Mouse (Mus musculus) hindbrain, embryonic 12.5 days (tissue): ENCODE results near the gene Depp1. TPM values are rescaled to one million over a fixed set of nuclear protein-coding genes. Genes with fewer than 3 reads are reported as not detected.

ENCODE experiments used
- ATAC-seq: fragments of 200-750 bp; cut with Nextera tagmentation; 2 replicates; pipeline ENCODE4 v1.8.0; 2017; ENCODE audit warnings: moderate TSS enrichment; ENCODE audit not compliant: low FRiP score
- H3K27ac ChIP-seq: fragments of 300-500 bp; sonication (generic); 2 replicates; pipeline ENCODE4 v1.5.1; 2016; ENCODE audit warnings: mild to moderate bottlenecking
- H3K27me3 ChIP-seq: fragments of 300-500 bp; sonication (generic); 2 replicates; pipeline ENCODE4 v1.6.1; 2016; ENCODE audit warnings: mild to moderate bottlenecking
- H3K36me3 ChIP-seq: fragments of 300-500 bp; sonication (generic); 2 replicates; pipeline ENCODE4 v1.6.1; 2016; ENCODE audit warnings: mild to moderate bottlenecking
- H3K4me1 ChIP-seq: fragments of 300-500 bp; sonication (generic); 2 replicates; pipeline ENCODE4 v1.6.1; 2016
- H3K4me2 ChIP-seq: fragments of 300-500 bp; sonication (generic); replicated peaks from 2 replicates; pipeline ENCODE4 v1.6.1; 2016; ENCODE audit warnings: mild to moderate bottlenecking
- H3K4me3 ChIP-seq: fragments of 300-500 bp; sonication (generic); 2 replicates; pipeline ENCODE4 v1.5.1; 2016; ENCODE audit warnings: mild to moderate bottlenecking
- H3K9ac ChIP-seq: fragments of 300-500 bp; sonication (generic); 2 replicates; pipeline ENCODE4 v1.6.1; 2016; ENCODE audit warnings: mild to moderate bottlenecking, moderate library complexity
- H3K9me3 ChIP-seq: fragments of 300-500 bp; sonication (generic); replicated peaks from 2 replicates; pipeline ENCODE4 v1.6.1; 2016; ENCODE audit warnings: mild to moderate bottlenecking
- WGBS: fragments of 180-500 bp; shearing (Covaris S2); methylation state at CpG from one replicate; pipeline ENCODE4 v1.1.7; 2016; 5-methylcytosine and 5-hydroxymethylcytosine counted together
- polyA plus RNA-seq: library from polyadenylated mRNA; unstranded; fragments of >200 nt; fragmentation: Nextera tagmentation; extraction: Ambion mirVana; gene quantifications from 2 replicates; pipeline ENCODE4 v1.2.1, GENCODE M21; 2016

Depp1 gene
- polyA plus RNA-seq, 1 experiment from 2014 or later: 9.7 TPM

DNA sequence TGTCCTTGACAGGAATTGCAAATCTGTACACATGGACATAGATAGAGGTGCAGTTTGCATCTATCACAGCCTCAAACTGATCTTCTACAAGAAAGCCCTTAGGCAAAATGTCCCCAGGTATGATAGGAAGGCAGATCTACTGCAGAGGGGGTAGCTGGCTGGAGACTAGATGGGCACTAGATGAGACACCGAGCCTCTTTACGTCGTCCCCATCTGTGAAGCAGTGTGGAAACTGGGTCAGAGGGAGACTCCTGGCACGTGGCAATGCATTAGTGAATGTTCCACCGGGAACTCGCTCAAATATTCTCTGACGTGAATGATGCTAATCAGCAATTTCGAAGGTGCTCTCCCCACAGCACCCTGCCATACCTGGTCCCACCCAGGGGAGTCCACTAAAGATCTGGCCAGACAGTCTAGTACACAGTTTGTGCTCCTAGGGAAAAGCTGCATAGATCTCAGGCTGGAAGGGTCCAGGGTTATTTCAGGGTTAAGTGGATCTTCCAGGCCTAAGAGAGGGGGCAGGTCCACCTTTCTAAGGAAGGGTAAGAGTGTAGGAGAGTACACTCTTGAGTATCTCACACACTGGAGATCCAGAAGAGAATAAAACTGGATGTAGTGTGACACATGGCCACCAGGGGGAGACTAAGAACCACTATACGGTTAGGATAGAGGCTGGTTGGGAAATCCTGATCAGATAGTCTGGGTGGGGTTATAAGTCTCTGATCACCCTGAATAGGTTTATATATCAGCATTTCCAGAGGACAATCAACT lies 3.5 kb downstream of the Depp1 start:
- no peak overlapping the region for H3K27ac ChIP-seq
- peaks cover 8% of the 10 kb centered on the region for H3K4me1 ChIP-seq
- no peaks in the 10 kb centered on the region for H3K27me3 ChIP-seq
- H3K9ac ChIP-seq: no peak overlapping the region
- H3K36me3 ChIP-seq: peaks cover 16% of the 10 kb centered on the region
- H3K4me2 ChIP-seq: no peak overlapping the region
- no peak overlapping the region for H3K4me3 ChIP-seq
- 64% methylated on average over 9 of the region's 9 CpGs for WGBS
- ATAC-seq: peak; percentile 51; the same call in 1 of the 2 replicates
- H3K9me3 ChIP-seq: no peaks in the 10 kb centered on the region

DNA sequence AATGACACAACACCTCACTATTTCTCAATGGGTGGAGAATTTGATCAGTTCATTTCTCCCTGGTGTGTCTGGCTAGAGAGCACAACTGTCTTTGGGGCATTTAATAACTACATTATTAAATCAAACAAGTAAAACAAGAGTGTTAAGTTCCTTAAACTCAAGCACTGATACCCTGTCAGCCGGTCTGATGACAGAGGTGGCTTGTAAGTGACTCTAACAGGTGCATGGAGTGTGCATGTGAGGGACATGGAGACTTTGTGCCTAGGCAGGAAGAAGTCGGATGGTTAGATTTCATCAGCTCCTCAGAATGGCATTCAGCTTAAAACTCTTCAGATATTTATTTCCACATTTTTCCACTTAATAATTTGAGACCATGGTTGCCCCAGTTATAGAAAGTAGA lies 13.0 kb downstream of the Depp1 start:
- 87% methylated on average over 2 of the region's 2 CpGs for WGBS

DNA sequence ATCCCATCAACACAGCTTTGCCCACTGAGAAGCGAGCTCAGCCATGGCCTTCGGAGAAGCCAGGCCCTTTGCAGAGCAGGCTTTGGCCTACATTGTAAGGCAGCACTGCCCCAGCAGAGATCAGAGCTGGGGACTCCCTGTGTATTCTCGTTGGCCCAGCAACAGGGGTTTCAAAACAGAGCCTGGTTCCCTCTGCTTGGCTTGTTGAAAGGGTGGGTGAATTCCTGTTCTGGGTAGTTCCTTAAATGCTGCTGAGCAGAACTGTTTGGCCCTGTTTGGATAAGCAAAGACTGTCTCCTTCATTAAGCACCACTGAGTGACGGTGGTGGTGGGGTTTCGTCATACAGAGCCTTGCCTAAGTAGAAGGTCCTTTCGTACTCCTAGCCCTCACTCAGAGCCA lies 13.6 kb downstream of the Depp1 start:
- Histone ChIP-seq H3K9ac (no peak overlapping the region), H3K27ac (no peak overlapping the region), H3K4me1 (peaks cover 32% of the 10 kb centered on the region), H3K36me3 (peaks cover 5% of the 10 kb centered on the region), H3K4me2 (no peak overlapping the region), H3K9me3 (no peaks in the 10 kb centered on the region), H3K27me3 (no peaks in the 10 kb centered on the region), H3K4me3 (no peak overlapping the region)
- 72% methylated on average over 6 of the region's 6 CpGs for WGBS
- no peak for ATAC-seq

More for the DNA sequence above, 13.0 kb downstream of the Depp1 start:
- no peaks in the 10 kb centered on the region for H3K9me3 ChIP-seq
- H3K4me3 ChIP-seq: no peak overlapping the region
- H3K27me3 ChIP-seq: no peaks in the 10 kb centered on the region
- peaks cover 10% of the 10 kb centered on the region for H3K36me3 ChIP-seq
- ATAC-seq: no peak
- H3K4me1 ChIP-seq: peaks cover 27% of the 10 kb centered on the region
- H3K27ac ChIP-seq: no peak overlapping the region
- H3K9ac ChIP-seq: no peak overlapping the region
- H3K4me2 ChIP-seq: no peak overlapping the region

DNA sequence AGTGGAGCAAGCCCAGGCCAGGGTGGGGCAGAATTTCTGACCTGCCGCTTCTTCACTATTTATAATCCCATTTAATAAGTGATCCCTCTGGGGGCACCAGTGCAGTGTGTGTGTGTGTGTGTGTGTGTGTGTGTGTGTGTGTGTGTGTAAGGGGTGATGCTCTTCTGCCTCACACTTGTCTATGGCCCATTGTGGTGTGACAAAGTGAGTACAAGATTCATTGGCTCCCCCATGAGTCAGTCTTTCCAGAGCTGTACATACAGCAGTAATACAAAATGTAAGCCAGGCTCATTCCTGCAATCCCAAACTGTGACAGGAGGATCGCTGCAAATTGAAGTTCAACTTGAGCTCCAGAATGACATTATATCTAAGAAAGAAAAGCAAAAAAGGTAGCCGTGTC lies 14.4 kb downstream of the Depp1 start:
- Histone ChIP-seq H3K4me3 (no peak overlapping the region), H3K4me2 (no peak overlapping the region), H3K27me3 (no peaks in the 10 kb centered on the region), H3K9ac (no peak overlapping the region), H3K4me1 (peaks cover 40% of the 10 kb centered on the region), H3K36me3 (no peaks in the 10 kb centered on the region), H3K27ac (no peak overlapping the region), H3K9me3 (no peaks in the 10 kb centered on the region)
- 77% methylated on average over 3 of the region's 3 CpGs for WGBS
- no peak for ATAC-seq

DNA sequence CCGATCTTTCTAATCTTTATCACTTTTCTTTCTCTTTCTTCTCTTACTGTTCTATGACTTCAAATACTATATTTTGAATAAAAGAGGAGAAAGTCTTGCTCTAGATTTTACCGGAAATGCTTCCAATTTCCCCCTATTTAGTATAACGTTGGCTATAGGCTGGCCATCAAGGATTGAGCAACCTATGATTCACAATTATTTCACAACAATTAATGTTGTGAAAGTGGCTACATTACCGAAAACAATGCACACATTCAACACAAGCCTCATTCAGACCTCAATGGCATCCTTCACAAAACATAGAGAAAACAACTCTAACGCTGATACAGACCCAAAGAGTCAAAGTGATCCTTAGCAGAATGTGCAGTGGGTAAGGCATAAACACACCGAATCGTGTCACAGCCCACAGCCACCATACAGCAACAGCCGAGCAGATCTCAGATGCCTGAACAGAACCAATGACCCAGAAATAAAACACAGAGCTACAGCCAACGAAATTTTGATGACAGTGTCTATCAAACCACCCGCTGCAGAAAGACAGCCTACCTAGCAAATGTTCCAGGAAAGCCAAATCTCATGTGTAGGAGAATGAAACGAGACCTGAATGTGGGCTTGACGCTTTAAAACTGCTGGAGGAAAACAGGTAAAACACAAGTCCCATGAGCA lies 15.8 kb downstream of the Depp1 start:
- ATAC-seq: no peak
- Histone ChIP-seq H3K27ac (peak overlapping the region; percentile 66), H3K4me1 (peaks cover 54% of the 10 kb centered on the region)

DNA sequence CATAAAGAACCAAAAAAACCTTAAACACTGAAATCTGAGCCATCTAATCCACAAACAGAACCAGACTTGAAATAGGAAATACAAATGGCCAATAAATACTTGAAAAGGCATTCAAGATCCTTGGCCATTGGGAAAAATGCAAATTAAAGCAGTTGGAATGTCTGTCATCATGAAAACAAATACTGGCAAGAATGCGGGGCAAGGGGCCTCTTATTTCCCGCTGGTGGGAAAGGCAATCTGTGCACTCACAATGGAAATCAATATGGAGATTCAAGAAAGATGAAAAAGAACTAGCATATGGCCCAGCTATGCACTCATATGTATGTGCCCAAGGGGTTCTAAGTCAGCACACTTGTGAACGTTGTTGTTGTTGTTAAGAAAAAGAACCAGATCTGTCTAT lies 16.5 kb downstream of the Depp1 start:
- Histone ChIP-seq H3K9ac (no peak overlapping the region), H3K4me2 (0 out of 2 replicates have a peak overlapping the region, but pooled peaks have one; percentile 11), H3K4me3 (no peak overlapping the region), H3K9me3 (no peaks in the 10 kb centered on the region), H3K27me3 (no peaks in the 10 kb centered on the region; the same call in 1 of the 2 replicates), H3K36me3 (no peaks in the 10 kb centered on the region), H3K4me1 (peaks cover 61% of the 10 kb centered on the region), H3K27ac (peak overlapping the region; percentile 76)
- no peak for ATAC-seq
- 26% methylated on average over 3 of the region's 3 CpGs for WGBS

More for the DNA sequence above, 15.8 kb downstream of the Depp1 start:
- no peak overlapping the region for H3K4me3 ChIP-seq
- 0 out of 2 replicates have a peak overlapping the region, but pooled peaks have one; percentile 11 for H3K4me2 ChIP-seq
- H3K9me3 ChIP-seq: no peaks in the 10 kb centered on the region
- H3K27me3 ChIP-seq: no peaks in the 10 kb centered on the region; the same call in 1 of the 2 replicates
- 62% methylated on average over 12 of the region's 12 CpGs for WGBS
- H3K9ac ChIP-seq: no peak overlapping the region
- H3K36me3 ChIP-seq: no peaks in the 10 kb centered on the region

DNA sequence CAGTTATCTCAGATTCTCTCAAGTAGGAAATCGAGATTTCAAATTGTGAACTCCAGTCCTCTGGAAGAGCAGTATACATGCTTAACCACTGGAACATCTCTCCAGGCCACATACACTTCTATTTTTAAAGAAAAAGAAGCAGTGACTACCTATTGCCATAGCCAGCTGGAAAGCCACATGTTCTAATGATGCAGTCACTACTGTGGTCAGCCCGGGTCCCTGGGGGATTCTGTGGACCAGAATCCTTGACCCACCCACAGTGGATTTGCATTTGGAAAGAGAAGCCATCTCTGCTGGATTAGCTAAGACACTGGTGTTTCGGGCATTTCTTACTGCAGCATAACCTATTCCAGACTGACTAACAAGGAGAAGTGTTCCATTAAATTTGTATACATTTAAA lies 17.0 kb downstream of the Depp1 start:
- no peak for ATAC-seq
- no peak overlapping the region for H3K4me2 ChIP-seq
- no peaks in the 10 kb centered on the region; the same call in 1 of the 2 replicates for H3K27me3 ChIP-seq
- WGBS: 66% methylated on average over 3 of the region's 3 CpGs
- H3K36me3 ChIP-seq: no peaks in the 10 kb centered on the region
- H3K9ac ChIP-seq: no peak overlapping the region
- no peak overlapping the region for H3K4me3 ChIP-seq
- H3K27ac ChIP-seq: peak overlapping the region; percentile 76
- no peaks in the 10 kb centered on the region for H3K9me3 ChIP-seq
- peaks cover 66% of the 10 kb centered on the region for H3K4me1 ChIP-seq

DNA sequence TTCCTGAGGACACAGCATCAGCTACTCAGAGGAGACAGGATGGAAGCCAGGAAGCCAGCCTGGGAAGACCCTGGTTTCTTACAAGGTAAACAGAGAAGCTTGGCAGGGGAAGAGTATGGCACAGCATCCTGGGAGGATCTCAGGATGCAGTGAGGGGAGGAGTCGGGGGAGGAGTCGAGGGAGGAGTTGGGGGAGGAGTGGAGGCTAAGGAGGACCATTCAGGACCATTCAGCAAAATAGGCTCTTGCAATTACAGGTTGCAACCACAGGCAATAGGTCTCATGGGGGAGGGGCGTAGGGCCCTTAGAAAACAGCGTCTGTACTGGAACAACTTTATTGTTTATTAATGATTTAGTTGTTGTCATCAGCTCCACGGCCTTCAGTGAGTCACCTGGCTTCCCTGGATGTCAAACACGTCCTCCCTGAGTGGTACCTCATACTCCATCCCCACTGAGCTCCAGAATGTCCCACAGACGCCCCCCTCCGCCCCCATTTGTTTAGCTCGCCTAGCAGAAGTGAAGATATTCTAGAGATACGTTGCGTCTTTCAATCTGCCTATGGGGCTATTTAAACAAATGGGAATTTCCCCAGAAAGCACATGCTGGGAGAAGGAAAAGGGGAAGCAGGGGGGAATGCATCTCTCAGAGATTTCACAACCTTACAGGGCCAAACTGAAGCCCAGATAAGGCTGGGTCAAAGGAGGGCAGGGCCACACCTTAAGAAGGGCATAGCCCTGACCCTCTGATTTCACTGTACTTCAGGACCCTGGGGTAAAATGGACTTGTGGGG lies 18.5 kb downstream of the Depp1 start:
- 41% methylated on average over 11 of the region's 11 CpGs for WGBS
- H3K9ac ChIP-seq: no peak overlapping the region
- H3K36me3 ChIP-seq: no peaks in the 10 kb centered on the region
- H3K4me1 ChIP-seq: peaks cover 74% of the 10 kb centered on the region
- H3K27ac ChIP-seq: peak overlapping the region; percentile 30; the same call in 1 of the 2 replicates
- no peak overlapping the region for H3K4me3 ChIP-seq
- no peaks in the 10 kb centered on the region for H3K9me3 ChIP-seq
- H3K4me2 ChIP-seq: no peak overlapping the region
- no peak for ATAC-seq
- H3K27me3 ChIP-seq: no peaks in the 10 kb centered on the region; the same call in 1 of the 2 replicates

DNA sequence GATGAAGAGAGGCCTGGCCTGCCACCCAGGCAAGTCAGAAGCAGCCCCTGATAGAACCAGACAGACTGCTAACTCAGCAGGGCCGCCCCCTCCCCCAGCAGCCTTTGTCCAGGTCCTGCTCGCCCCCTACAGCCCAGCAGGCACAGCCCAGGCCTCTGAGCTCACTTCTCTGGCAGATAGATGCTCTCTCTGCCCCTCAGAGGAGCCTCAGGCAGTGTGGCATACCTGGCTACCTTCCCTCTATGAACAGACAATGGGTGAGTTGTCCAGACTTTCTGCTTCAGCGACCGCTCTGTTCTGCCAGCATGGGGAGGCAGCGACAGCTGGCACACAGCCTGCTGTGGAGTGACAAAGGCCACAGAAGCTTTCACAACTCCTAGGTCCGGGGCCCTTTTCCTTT lies 19.7 kb downstream of the Depp1 start:
- H3K4me1 ChIP-seq: peaks cover 66% of the 10 kb centered on the region
- H3K27ac ChIP-seq: peak overlapping the region; percentile 89
- H3K9ac ChIP-seq: peak overlapping the region; percentile 29; the same call in 1 of the 2 replicates
- peak overlapping the region; percentile 93 for H3K4me2 ChIP-seq
- H3K4me3 ChIP-seq: peak overlapping the region; percentile 3; the same call in 1 of the 2 replicates
- WGBS: 16% methylated on average over 6 of the region's 6 CpGs
- H3K36me3 ChIP-seq: no peaks in the 10 kb centered on the region
- H3K9me3 ChIP-seq: no peaks in the 10 kb centered on the region
- no peaks in the 10 kb centered on the region; the same call in 1 of the 2 replicates for H3K27me3 ChIP-seq
- ATAC-seq: peak; percentile 9

DNA sequence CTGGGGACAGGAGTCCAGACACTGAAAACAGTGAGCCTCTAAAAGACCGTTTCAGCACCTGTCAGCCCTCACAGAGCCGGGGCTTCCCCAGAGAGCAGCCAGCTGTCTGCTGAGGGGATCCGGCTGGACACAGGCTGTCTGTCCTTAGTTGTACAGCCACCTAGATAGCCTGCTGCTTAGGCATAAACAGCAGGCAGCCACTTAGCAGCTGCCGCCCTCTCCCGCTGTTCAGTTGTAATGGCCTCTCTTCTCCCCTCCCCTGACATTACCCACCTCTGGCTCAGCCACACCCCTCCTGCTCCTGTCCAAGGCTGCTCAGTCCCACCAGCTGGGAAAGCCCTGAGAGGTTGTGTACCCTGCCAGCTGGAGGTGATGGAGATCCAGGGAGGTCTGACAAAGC lies 20.6 kb downstream of the Depp1 start:
- peak overlapping the region; percentile 93 for H3K4me2 ChIP-seq
- no peaks in the 10 kb centered on the region for H3K36me3 ChIP-seq
- H3K4me3 ChIP-seq: peak overlapping the region; percentile 3; the same call in 1 of the 2 replicates
- no peaks in the 10 kb centered on the region for H3K9me3 ChIP-seq
- no peaks in the 10 kb centered on the region; the same call in 1 of the 2 replicates for H3K27me3 ChIP-seq
- H3K4me1 ChIP-seq: peaks cover 63% of the 10 kb centered on the region
- ATAC-seq: peak; percentile 20
- peak overlapping the region; percentile 89 for H3K27ac ChIP-seq
- H3K9ac ChIP-seq: peak overlapping the region; percentile 2; the same call in 1 of the 2 replicates
- 8% methylated on average over 5 of the region's 5 CpGs for WGBS

DNA sequence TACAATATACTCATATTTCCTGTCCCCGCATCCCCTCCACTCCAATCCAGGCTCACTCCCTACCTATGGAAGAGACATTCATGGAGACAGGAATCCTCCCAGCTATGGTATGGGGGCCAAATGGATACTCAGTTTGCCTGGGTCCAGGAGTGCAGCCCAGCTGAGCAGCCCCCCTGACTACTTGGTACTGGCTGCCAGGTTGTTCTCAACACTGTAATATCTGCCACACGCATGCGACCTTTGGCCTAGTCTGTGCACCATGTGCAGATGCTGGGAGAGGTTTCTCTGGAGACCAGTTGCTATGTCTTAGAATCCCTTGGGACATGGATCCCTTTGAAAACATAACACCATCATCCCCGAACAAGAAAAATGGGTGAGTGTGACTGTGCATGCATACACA lies 21.4 kb downstream of the Depp1 start:
- H3K27ac ChIP-seq: peak overlapping the region; percentile 89
- H3K4me1 ChIP-seq: peaks cover 56% of the 10 kb centered on the region
- H3K4me2 ChIP-seq: peak overlapping the region; percentile 93
- H3K27me3 ChIP-seq: no peaks in the 10 kb centered on the region; the same call in 1 of the 2 replicates
- 0 out of 2 replicates have a peak overlapping the region, but pooled peaks have one; percentile 29 for H3K9ac ChIP-seq
- H3K36me3 ChIP-seq: no peaks in the 10 kb centered on the region
- 64% methylated on average over 4 of the region's 4 CpGs for WGBS
- no peak for ATAC-seq
- H3K4me3 ChIP-seq: peak overlapping the region; percentile 49
- H3K9me3 ChIP-seq: no peaks in the 10 kb centered on the region

DNA sequence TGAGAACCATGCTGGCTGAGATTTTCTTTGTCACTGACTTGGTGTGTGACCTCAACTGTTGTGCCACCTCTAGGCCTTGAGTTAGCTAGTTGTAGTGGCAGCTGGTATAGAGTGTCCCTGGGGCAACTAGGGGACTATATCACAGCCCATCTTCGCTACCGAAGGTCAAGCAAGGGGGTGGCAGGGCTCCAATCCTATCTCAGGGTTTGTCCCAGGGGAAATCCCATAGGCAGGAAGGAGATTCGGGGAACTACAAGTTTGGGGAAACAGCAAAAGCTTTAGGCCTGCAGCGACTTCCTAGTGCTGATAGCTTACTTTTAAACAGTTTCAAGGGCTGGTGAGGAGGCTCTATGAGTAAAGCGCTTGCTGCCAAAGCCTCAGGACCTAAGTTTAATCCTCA lies 21.9 kb downstream of the Depp1 start:
- 50% methylated on average over 5 of the region's 5 CpGs for WGBS
- H3K4me2 ChIP-seq: peak overlapping the region; percentile 93
- no peaks in the 10 kb centered on the region for H3K36me3 ChIP-seq
- H3K27ac ChIP-seq: peak overlapping the region; percentile 89
- ATAC-seq: no peak
- peak overlapping the region; percentile 49 for H3K4me3 ChIP-seq
- peak overlapping the region; percentile 29; the same call in 1 of the 2 replicates for H3K9ac ChIP-seq
- H3K4me1 ChIP-seq: peaks cover 51% of the 10 kb centered on the region
- H3K27me3 ChIP-seq: no peaks in the 10 kb centered on the region; the same call in 1 of the 2 replicates
- H3K9me3 ChIP-seq: no peaks in the 10 kb centered on the region
